Mouse (Mus musculus) kidney, postnatal 36 days (tissue): ENCODE results near the gene Pdzd2.

Experiments used
- DNase-seq, 2 experiments: peaks; one replicate each; pipeline ENCODE4 v3.0.0; 2021 to 2022; ENCODE audit warnings: mixed read lengths in 2 of 2

Gene Pdzd2

DNA sequence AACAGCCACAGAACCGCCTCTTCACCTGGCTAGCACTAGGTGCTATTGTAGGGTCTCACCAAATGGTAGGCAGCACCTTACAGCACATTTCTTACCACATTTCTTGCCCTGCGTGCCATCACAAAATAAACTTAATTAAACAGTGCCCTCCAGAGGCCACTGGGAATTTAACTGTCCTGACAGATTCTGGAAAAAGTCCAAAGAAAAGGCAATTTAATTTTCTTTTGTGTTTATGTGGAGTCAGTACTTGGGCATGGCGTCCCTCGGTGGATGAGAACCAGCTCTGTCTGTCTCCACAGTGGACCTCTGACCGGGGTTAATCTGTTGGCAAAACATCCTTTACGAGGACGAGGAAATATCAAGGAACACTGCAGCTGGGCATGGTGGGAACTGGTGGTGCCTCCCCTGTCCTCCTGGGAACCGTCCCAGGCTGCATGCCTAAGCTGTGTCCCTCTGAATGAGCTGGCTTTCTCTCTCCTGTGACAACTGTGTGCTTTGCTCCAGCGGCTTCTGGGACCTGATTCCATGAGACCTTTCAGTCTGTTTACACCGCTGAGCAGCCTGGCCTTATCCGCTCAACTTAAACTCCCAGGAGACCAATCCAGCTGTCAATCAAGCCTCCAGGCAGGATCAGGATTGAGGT, 162.5 kb downstream of the Pdzd2 start:
- DNase-seq: peak; percentile 54 to 64

DNA sequence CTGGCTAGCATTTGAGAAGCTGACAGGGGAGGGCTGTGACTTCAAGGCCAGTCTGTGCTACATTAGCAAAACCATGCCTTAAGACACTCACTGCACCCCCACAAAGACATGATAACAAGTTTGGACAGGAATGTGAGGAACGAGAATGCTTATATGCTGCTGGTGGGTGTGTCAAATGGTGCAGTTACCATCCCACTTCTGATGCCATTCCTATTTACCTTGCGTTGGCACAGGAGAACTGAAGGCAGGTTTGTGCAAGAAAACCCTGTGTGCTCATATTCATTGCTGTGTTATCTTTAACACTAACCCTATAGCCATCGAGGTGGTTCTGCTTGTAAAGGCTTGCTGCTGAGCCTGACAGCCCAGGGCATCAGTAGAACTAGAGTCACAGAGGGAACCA, 166.1 kb downstream of the Pdzd2 start:
- DNase-seq: no peak

- no peak for DNase-seq
These were observed 168.6 kb downstream of the Pdzd2 start for GRCm38 (mm10) chr15:12571168-12571567.

DNA sequence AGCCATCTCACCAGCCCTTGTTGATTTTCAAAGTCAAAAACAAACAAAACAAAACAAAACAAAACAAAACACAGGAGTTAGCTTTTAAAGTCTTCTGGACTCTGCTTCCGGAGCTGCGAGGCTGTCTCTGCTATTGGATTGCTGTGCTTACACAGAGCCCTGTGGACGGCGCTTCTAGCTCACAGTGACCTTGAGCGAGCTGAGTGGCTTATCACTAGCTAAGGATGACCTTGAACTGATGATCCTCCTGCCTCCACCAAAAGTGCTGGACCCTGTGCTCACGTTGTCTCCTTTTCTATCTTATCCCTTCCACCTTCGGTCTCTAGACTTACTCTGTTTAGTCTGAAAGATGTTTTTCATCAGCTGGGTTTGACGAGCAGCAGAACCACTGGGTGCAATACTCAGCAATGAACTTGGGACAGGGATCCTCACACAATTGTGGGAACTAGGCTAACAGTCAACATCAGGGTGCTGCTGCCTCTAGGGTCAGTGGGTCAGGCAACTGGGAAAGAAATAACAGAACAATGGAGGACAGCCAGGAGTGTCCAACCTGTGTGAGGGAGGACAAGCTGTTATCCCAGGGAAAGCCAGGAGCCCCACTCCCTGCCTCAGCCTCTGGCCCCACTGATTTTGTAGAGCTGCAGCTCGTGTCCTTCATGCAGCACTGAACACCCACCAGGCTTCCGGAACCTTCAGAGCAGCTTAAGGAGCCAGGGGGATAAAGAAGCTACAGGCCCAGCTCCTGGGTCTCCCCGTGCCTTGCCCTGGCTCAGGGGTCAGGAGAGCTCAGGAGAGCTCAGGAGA, 172.9 kb downstream of the Pdzd2 start:
- no peak for DNase-seq

- DNase-seq: peak; percentile 27 to 51
These were observed 174.4 kb downstream of the Pdzd2 start for GRCm38 (mm10) chr15:12565281-12565680.

DNA sequence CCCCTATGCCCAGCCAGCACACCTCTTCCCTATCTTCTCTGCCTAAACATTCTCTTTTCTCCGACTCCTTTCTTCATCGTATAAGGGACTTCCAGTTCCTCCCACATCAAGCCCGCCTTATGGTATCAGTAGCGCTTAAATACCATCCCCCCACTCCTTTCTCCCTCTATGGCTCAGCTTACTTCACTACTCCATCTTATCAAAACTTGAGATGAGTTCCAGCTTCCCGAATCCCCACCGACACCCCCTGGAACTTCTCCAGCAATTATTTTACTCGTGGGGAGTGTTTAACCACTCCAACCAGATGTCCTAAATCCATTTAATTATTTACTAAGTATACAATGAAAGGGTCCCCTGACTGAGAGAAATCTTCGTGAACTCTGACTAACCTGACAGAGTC, 179.2 kb downstream of the Pdzd2 start:
- DNase-seq: no peak

GRCm38 (mm10) chr15:12557663-12558436, 181.9 kb downstream of the Pdzd2 start:
- no peak for DNase-seq

- DNase-seq: no peak
These were observed 186.5 kb downstream of the Pdzd2 start for GRCm38 (mm10) chr15:12553211-12553610.

DNA sequence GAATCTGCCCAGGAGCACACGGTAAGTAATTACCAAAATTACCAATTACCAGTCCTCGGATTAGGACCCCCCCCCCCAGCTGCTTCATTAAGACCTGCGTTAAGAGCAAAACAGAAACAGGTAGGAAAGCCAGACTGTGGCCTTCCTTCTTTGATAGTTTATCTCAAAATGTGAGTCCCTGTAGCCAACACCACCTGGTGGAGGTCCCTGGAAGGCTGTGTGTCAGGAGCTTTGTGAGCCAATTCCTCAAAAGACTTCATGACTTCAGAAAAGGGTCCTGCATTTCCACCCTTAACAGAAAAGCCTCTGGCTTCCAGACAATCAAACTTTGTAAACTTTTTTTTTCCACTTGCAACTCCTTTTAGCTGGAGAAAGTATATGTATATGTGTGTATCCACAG, 188.8 kb downstream of the Pdzd2 start:
- DNase-seq: peak in 1 of 2 experiments; percentile 49

DNA sequence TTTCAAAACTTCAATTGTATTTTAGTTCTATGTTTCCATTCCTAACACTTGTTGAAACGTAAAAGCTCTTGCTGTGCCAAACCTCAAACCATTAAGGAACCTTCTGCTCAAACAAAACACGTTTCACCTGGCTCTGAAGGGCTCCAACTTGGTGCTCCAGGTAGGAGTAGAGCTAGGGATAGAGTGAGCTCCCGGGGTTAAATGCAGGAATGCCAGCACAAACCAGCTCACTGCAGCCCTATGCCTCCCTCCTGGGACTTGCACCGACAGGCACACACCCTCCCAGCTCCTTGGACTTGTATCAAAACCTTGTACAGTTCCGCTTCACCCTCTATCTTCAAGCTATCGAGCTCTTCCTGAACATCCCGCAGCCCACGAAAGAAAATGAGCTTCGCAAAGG, 189.3 kb downstream of the Pdzd2 start:
- peak; percentile 29 to 34 for DNase-seq

- DNase-seq: peak; percentile 74 to 78
These were observed 189.8 kb downstream of the Pdzd2 start for GRCm38 (mm10) chr15:12549919-12550305.

GRCm38 (mm10) chr15:12549271-12549918, 190.3 kb downstream of the Pdzd2 start:
- DNase-seq: peak; percentile 11 to 43

GRCm38 (mm10) chr15:12548696-12549095, 191.0 kb downstream of the Pdzd2 start:
- DNase-seq: no peak

DNA sequence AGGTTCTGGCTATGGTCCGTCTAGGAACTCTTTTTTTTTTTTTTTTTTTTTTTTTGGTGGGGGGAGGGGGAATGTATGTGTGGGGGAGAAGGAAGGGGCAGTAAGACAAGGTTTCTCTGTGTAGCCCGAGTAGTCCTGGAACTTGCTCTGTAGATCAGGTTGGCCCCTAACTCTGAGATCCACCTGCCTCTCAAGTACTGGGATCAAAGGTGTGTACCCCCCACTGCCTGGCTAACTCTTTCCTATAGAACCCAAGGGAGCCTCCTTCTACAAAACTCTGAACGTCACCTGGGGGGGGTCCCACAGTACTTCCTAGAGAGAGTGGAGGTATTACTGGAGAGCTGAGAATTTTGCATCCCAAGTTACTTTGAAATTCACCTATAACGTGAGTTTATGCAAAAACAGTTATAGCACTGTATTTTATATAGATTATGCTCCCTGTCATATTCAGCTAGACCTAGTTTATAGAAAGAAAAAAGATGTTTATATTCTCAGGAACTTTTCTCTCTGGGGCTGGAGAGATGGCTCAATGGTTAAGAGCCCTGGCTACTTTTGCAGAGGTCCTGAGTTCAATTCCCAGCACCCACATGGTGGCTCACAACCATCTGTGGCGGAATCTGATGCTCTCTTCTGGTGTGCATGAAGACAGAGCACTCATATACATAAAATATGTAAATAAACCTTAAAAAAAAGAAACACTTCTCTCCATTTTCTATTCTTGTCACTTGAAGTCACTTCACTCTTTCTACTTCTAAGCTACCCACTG, 191.9 kb downstream of the Pdzd2 start:
- no peak for DNase-seq

DNA sequence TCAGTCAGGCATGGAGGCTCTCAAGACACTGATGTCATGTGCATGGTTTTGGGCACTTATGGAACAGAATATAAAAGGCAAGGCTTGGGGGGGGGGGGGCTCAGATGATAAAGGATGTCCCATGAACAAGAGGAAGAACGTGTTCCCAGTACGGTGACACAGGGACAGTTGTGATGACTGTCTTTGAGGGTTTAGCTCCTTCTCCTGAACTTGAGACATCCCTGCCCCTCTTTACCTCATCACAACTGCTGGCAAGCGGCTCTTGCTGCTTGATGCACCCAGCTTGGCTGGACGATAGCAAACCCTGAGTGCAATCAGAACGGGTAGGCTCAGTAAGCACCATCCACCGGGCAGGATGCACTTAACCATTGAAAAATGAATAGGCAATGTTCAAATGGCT, 192.9 kb downstream of the Pdzd2 start:
- DNase-seq: no peak

DNA sequence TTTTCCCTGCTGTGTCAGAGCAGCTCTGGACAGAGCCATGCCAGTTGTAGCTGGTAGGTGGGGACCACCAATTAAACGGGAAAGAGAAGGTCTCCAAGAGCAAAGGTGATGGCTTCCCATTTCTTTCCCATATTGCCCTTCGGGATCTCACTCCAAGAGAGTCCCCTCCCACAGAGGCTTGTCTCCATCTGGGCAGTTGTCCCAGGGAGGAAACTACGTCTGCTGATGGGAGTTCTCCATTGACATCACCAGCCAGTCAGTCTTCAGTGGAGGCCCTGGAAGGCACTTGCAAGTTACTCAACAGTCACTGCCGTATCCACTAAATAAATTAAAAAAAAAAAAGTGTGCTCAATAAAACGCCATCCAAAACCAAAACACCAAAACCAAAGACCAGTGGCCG, 194.1 kb downstream of the Pdzd2 start:
- DNase-seq: peak; percentile 35 to 43

DNA sequence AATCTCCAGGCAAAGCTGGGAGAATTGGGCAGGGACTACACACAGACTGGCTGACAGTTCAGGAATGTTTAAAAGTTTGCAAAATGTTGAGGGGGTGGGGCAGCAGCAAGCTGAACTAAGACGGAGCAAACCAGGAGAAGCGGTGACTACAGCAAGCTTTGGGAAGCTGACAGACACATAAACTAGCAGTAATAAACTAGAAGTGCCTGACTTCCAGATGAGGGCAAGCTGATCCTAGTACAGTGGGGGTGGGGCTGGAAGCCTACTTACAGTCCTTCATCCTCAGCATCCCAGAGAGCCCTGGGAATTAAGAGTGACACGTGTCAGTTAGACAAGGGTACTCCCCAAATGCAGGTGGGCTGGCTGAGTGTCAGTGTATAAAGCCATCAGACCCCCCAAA, 194.5 kb downstream of the Pdzd2 start:
- no peak for DNase-seq

GRCm38 (mm10) chr15:12543686-12544325, 195.9 kb downstream of the Pdzd2 start:
- no peak for DNase-seq

DNA sequence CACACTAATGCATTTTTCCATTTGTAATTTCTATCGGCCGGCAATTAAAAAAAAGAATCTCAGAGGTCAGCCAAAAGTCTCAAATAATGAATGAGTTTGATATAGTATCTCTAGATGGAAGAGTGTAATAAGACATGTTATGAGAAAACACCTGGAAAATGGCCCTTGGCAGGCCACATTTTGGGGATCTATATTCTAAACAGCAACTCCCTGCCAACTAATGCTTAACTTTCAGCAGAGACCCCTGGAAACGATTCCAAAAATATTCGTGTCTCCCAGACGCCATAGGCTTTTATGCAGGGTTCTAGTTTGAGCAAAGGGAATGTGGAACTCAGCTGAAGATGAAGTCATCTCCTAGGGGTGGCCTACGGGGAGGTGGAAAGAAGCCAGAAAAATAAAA, 197.4 kb downstream of the Pdzd2 start:
- no peak for DNase-seq

DNA sequence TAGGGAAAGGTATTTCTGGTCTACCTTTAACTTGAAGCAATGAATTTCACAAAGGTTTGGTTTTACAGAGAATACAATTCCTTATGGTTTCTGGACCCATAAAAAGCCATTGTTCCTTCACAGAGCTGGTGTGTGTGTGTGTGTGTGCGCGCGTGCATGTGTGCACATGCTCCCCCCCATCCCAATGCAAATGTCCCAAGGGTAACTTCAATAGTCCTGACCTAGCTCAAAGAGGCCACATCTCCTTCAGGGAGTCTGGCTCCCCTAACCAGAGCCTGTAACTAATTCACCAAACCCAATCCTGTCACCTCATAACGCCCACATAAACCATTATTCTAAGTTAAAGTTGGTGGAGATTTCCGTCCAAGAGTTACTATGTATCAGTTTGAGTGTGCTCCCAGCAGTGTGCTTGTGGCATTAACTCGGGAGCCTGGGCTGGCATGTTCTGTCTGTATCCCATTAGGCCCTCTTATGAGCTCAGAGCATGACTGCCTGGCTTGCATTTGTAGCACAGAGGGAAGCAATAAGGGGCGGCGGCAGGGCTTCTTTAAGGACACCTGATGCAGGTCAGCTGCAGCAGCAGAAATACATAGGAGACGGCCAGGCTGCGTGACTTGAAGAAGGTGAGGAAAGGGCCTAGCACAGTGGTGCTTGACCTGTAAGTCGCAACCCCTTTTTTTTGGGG, 200.0 kb downstream of the Pdzd2 start:
- DNase-seq: no peak

- DNase-seq: no peak
These were observed 206.5 kb downstream of the Pdzd2 start for GRCm38 (mm10) chr15:12533254-12533653.
